Mouse (Mus musculus) liver, postnatal 0 days (tissue): ENCODE data around the gene Gm28635. TPM values are rescaled to one million over a fixed set of nuclear protein-coding genes. Genes with fewer than 3 reads are reported as not detected.

Source experiments
- ATAC-seq: fragments of 200-750 bp; cut with Nextera tagmentation; 2 replicates; pipeline ENCODE4 v1.8.0; 2017; ENCODE audit warnings: mild to moderate bottlenecking, moderate library complexity
- DNase-seq: peaks from one replicate; pipeline ENCODE4 v3.0.0-alpha.2; 2016
- H3K27ac ChIP-seq: fragments of 300-500 bp; sonication (generic); 2 replicates; pipeline ENCODE4 v1.5.1; 2014; ENCODE audit warnings: antibody characterized with exemption, moderate library complexity, mild to moderate bottlenecking, low read depth
- H3K27me3 ChIP-seq: fragments of 300-500 bp; sonication (generic); 2 replicates; pipeline ENCODE4 v1.6.1; 2014; ENCODE audit warnings: low read length, control low read depth, mixed read lengths; ENCODE audit not compliant: insufficient read depth
- H3K36me3 ChIP-seq: fragments of 300-500 bp; sonication (generic); replicated peaks from 2 replicates; pipeline ENCODE4 v1.6.1; 2014; ENCODE audit warnings: mild to moderate bottlenecking, control low read depth, low read length, moderate library complexity, mixed read lengths; ENCODE audit not compliant: insufficient read depth
- H3K4me1 ChIP-seq: fragments of 300-500 bp; sonication (generic); 2 replicates; pipeline ENCODE4 v1.6.1; 2014; ENCODE audit warnings: antibody characterized with exemption, mild to moderate bottlenecking, control low read depth; ENCODE audit not compliant: insufficient read depth
- H3K4me2 ChIP-seq: fragments of 300-500 bp; sonication (generic); 2 replicates; pipeline ENCODE4 v1.6.1; 2014; ENCODE audit warnings: low read depth, mild to moderate bottlenecking, low read length, moderate library complexity, mixed read lengths
- H3K4me3 ChIP-seq: fragments of 300-500 bp; sonication (generic); 2 replicates; pipeline ENCODE4 v1.5.1; 2014; ENCODE audit warnings: low read depth, low read length
- H3K9ac ChIP-seq: fragments of 300-500 bp; sonication (generic); replicated peaks from 2 replicates; pipeline ENCODE4 v1.6.1; 2014; ENCODE audit warnings: mild to moderate bottlenecking, moderate library complexity
- H3K9me3 ChIP-seq: fragments of 300-500 bp; sonication (generic); 2 replicates; pipeline ENCODE4 v1.6.1; 2016; ENCODE audit warnings: mild to moderate bottlenecking, control low read depth, low read length, mixed read lengths
- CTCF ChIP-seq: sonication (generic); IDR thresholded peaks from 2 replicates; pipeline ENCODE4 v1.5.1; 2016; ENCODE audit warnings: antibody characterized with exemption, low read depth
- EP300 ChIP-seq: IDR thresholded peaks from 2 replicates; pipeline ENCODE4 v1.6.1; 2016; ENCODE audit warnings: antibody characterized with exemption, low read depth, mild to moderate bottlenecking
- WGBS: fragments of 180-500 bp; shearing (Covaris S2); extraction: QIAGEN DNeasy Blood & Tissue Kit; methylation state at CpG from one replicate; pipeline ENCODE4 v1.1.7; 2014; ENCODE audit not compliant: insufficient replicate concordance; 5-methylcytosine and 5-hydroxymethylcytosine counted together
- polyA plus RNA-seq: library from polyadenylated mRNA; unstranded; fragments of >200 nt; fragmentation: Nextera tagmentation; extraction: Ambion mirVana; gene quantifications from 2 replicates; pipeline ENCODE4 v1.2.1, GENCODE M21; 2015

Gm28635 gene
- polyA plus RNA-seq, 1 experiment from 2014 or later: not detected

- ATAC-seq: peak; percentile 68
- Histone ChIP-seq H3K9me3 (no peaks in the 10 kb centered on the region), H3K4me3 (0 out of 2 replicates have a peak overlapping the region, but pooled peaks have one; percentile 2), H3K27me3 (no peaks in the 10 kb centered on the region), H3K36me3 (no peaks in the 10 kb centered on the region), H3K4me2 (peak overlapping the region; percentile 54), H3K27ac (peak overlapping the region; percentile 86), H3K4me1 (peaks cover 66% of the 10 kb centered on the region), H3K9ac (0 out of 2 replicates have a peak overlapping the region, but pooled peaks have one; percentile 9)
- peak; percentile 21 for DNase-seq
- no peak for TF ChIP-seq EP300
- no peak for TF ChIP-seq CTCF
- WGBS: 41% methylated on average over 8 of the region's 8 CpGs
These were observed 41.6 kb downstream of the Gm28635 start for GRCm38 (mm10) chr2:84636231-84636741.

DNA sequence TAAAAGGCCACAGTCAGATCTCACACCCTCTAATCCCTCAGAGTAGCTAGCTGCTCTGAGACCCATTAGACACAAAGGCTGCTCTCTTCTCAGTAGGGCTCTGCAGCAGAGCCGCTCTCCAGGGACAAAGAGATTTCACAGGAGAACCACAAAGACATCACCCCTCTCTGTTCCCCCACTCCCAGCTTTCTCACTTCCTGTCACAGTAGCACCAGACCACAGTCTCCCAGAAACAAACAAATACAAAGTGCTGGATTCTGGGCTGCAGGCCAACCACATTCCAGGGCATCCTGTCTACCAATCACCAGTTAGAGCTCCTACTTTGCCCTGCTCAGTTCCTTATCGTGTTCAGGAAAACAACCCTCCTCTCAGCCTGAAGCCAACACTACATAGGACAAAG lies 42.2 kb downstream of the Gm28635 start:
- peaks cover 61% of the 10 kb centered on the region for H3K4me1 ChIP-seq
- DNase-seq (peak; percentile 83), ATAC-seq (peak; percentile 91)
- no peaks in the 10 kb centered on the region for H3K9me3 ChIP-seq
- TF ChIP-seq EP300 (peak; percentile 54), CTCF (no peak)
- H3K4me2 ChIP-seq: peak overlapping the region; percentile 54
- 32% methylated on average over 2 of the region's 2 CpGs for WGBS
- H3K4me3 ChIP-seq: peak overlapping the region; percentile 2; the same call in 1 of the 2 replicates
- peak overlapping the region; percentile 86 for H3K27ac ChIP-seq
- no peak overlapping the region; the same call in 1 of the 2 replicates for H3K9ac ChIP-seq
- no peaks in the 10 kb centered on the region for H3K36me3 ChIP-seq
- H3K27me3 ChIP-seq: no peaks in the 10 kb centered on the region

DNA sequence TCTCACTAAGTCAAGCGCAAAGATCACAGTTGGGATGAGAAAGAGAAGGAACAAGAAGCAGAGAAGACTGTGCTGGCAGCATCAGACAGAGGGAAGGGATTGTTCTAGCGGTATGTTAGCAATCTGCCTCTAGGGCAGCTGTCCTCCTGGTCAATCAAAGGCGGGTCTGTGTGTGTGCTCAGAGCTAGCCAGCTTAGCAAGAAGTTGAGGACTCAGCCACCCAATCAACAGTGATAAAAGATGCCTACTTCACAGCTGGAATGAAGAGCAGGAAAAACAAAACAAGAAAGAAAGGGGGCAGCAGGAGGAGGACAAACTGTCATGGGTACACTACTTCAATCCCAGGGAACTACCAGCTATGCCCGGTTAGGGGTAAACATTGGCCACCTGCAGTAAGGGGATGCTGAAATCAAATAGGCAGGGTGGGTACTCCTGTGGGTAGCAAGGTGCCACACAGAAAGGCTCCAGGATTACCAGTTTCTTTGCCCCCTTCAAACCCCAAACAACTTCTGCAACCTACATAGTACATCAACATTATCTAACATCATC lies 42.8 kb downstream of the Gm28635 start:
- no peaks in the 10 kb centered on the region for H3K27me3 ChIP-seq
- 30% methylated on average over 4 of the region's 4 CpGs for WGBS
- DNase-seq (no peak), ATAC-seq (no peak)
- H3K9me3 ChIP-seq: no peaks in the 10 kb centered on the region
- H3K4me2 ChIP-seq: peak overlapping the region; percentile 54
- peak overlapping the region; percentile 44 for H3K9ac ChIP-seq
- H3K36me3 ChIP-seq: no peaks in the 10 kb centered on the region
- peaks cover 56% of the 10 kb centered on the region for H3K4me1 ChIP-seq
- peak overlapping the region; percentile 5; the same call in 1 of the 2 replicates for H3K4me3 ChIP-seq
- no peak for TF ChIP-seq CTCF
- TF ChIP-seq EP300: no peak
- peak overlapping the region; percentile 86 for H3K27ac ChIP-seq

DNA sequence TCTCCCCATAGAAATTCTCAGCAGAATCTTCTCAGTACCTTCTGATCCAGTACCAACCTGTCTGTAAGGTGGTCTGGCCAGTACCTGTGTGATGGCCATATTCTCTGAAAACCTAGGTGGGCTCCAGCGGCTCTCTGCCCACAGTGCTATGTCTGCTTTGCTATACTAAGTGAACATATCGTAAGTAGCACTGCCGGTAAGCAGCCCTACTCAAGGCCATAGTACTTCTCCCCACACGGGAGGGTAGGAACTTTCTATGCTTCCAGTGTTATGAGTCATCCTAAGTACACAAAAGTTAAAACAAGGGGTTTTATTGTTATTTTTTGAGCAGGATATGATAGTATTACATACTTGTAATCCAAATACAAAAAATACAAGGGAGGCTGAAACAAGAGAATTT lies 43.8 kb downstream of the Gm28635 start:
- Histone ChIP-seq H3K9me3 (no peaks in the 10 kb centered on the region), H3K36me3 (0 out of 2 replicates have a peak, but pooled peaks cover 2% of the 10 kb centered on the region), H3K27me3 (no peaks in the 10 kb centered on the region), H3K4me3 (no peak overlapping the region), H3K4me1 (peaks cover 51% of the 10 kb centered on the region), H3K27ac (peak overlapping the region; percentile 86), H3K9ac (peak overlapping the region; percentile 28; the same call in 1 of the 2 replicates), H3K4me2 (peak overlapping the region; percentile 54)
- no peak for TF ChIP-seq CTCF
- no peak for TF ChIP-seq EP300
- 33% methylated on average over 4 of the region's 4 CpGs for WGBS
- ATAC-seq (no peak), DNase-seq (no peak)

- 0 out of 2 replicates have a peak, but pooled peaks cover 2% of the 10 kb centered on the region for H3K36me3 ChIP-seq
- no peaks in the 10 kb centered on the region for H3K9me3 ChIP-seq
- TF ChIP-seq CTCF (no peak), EP300 (no peak)
- H3K4me2 ChIP-seq: peak overlapping the region; percentile 45
- H3K27ac ChIP-seq: peak overlapping the region; percentile 86
- WGBS: 7% methylated on average over 3 of the region's 3 CpGs
- peak overlapping the region; percentile 12; the same call in 1 of the 2 replicates for H3K9ac ChIP-seq
- DNase-seq (peak; percentile 21), ATAC-seq (no peak)
- no peaks in the 10 kb centered on the region for H3K27me3 ChIP-seq
- peaks cover 45% of the 10 kb centered on the region for H3K4me1 ChIP-seq
- no peak overlapping the region for H3K4me3 ChIP-seq
These were observed 44.8 kb downstream of the Gm28635 start for GRCm38 (mm10) chr2:84632999-84633398.

DNA sequence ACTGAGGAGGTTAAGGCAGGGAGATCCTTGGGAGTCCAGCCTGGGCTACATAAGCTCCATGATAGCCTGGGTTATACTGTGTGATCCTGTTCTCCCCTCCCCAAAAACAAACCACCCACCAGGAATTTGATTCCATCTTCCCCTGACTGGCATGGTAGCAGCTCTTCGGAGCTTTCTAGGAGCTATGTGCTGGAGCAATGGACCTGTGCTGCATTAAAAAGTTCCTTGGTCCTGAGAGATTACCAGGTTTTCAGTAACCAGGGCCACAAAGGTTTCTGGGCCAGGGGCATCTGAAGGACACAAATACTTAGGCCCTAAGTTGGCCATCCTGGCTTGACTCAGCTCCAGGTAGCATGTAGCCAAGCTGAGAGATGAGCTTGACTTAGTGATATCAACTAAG lies 45.8 kb downstream of the Gm28635 start:
- no peak overlapping the region for H3K9ac ChIP-seq
- TF ChIP-seq EP300: no peak
- no peak for TF ChIP-seq CTCF
- ATAC-seq (no peak), DNase-seq (no peak)
- H3K27me3 ChIP-seq: no peaks in the 10 kb centered on the region
- H3K9me3 ChIP-seq: no peaks in the 10 kb centered on the region
- 84% methylated on average over 1 of the region's 1 CpGs for WGBS
- peak overlapping the region; percentile 12; the same call in 1 of the 2 replicates for H3K27ac ChIP-seq
- peaks cover 43% of the 10 kb centered on the region for H3K4me1 ChIP-seq
- no peak overlapping the region for H3K4me3 ChIP-seq
- no peak overlapping the region for H3K4me2 ChIP-seq
- 0 out of 2 replicates have a peak, but pooled peaks cover 2% of the 10 kb centered on the region for H3K36me3 ChIP-seq
